In the genomic region with DNA sequence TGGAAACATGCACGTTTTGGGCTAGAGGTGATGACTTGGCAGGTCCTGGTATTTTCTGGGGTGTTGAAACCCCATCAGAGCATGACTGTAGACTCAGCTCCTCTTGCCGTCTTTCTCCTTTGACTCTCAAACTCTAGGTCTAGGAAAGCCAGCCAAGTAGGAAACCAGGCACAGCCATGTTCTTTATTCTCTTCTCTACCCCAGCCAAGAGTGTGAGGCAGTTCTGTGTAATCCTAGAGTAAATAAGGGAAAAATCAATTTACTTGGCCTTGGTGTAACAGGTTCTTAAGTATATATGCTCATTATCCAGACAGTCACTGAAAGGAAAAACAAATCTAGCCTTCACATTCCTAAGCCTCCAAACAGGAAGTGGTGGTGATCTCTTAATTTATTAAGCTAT, we compare ENCODE assay signal across 23 mouse cellular contexts. TPM values are rescaled to one million over a fixed set of nuclear protein-coding genes. Genes with fewer than 3 reads are reported as not detected.
DNase-seq lines count a peak whose midpoint lies in the region; ATAC-seq and TF ChIP-seq lines count a peak whose summit lies in the region.
"Had no signal": no experiment of that assay in that cellular context is flagged by ENCODE, and none has a peak within 500 bp of the region (broad histone marks: within the 10 kb centered on the region; RNA-seq: fewer than 3 reads in every experiment).

No protein-coding gene starts in this region.

- H3K4me2 ChIP-seq in liver, embryonic 11.5 days: no peak overlapping the region
- H3K4me2 ChIP-seq in stomach, postnatal 0 days (replicated peaks; ENCODE audit: low read depth): no peak overlapping the region
- H3K4me2 ChIP-seq: embryonic facial prominence, embryonic 12.5 days; embryonic facial prominence, embryonic 15.5 days; heart, embryonic 11.5 days; hindbrain, embryonic 13.5 days had no signal

- WGBS in liver, embryonic 11.5 days: 86% methylated on average over 2 of the region's 2 CpGs
- 52% methylated on average over 2 of the region's 2 CpGs for WGBS in stomach, postnatal 0 days

- no peak overlapping the region for H3K9ac ChIP-seq in liver, embryonic 11.5 days (ENCODE audit: low read depth, low read length)
- no peak overlapping the region for H3K9ac ChIP-seq in stomach, postnatal 0 days (ENCODE audit: low read length)
- H3K9ac ChIP-seq: embryonic facial prominence, embryonic 12.5 days; embryonic facial prominence, embryonic 15.5 days; hindbrain, embryonic 13.5 days had no signal

- H3K27ac ChIP-seq in liver, embryonic 11.5 days (ENCODE audit: low read depth, low read length): peak overlapping the region; percentile 19; the same call in 1 of the 2 replicates
- H3K27ac ChIP-seq in stomach, postnatal 0 days (replicated peaks): peak overlapping the region; percentile 65
- H3K27ac ChIP-seq in gastrocnemius, adult 2 months: no peak overlapping the region
- H3K27ac ChIP-seq: embryonic facial prominence, embryonic 12.5 days; embryonic facial prominence, embryonic 15.5 days; hindbrain, embryonic 10.5 days; hindbrain, embryonic 13.5 days had no signal

- no peak for TF ChIP-seq CTCF in stomach, postnatal 0 days (IDR thresholded peaks at IDR 0.05; ENCODE audit: low read depth)
- TF ChIP-seq CTCF in gastrocnemius, adult 2 months (IDR thresholded peaks at IDR 0.05): no peak

- no peak for ATAC-seq in liver, embryonic 11.5 days (replicated peaks; ENCODE audit: low FRiP score)
- peak; percentile 88 for ATAC-seq in stomach, postnatal 0 days (ENCODE audit: low FRiP score, low TSS enrichment)
- ATAC-seq: CD4-positive, CD25-positive, alpha-beta regulatory T cell, adult 4 months; forebrain, embryonic 14.5 days; hindbrain, embryonic 16.5 days; Patski had no signal

- intact Hi-C loops in heart, postnatal 36 days (cut with DNase I): loop anchor here (2.0 kb wide), 1 partner anchor 149 kb away; no protein-coding TSS in a partner anchor
- intact Hi-C loops in gastrocnemius, adult 2 months (cut with DNase I): loop anchor here (10.0 kb wide), 1 partner anchor 211 kb away; no protein-coding TSS in a partner anchor

- DNase-seq in liver, embryonic 11.5 days (ENCODE audit: low spot score): no peak
- DNase-seq in liver (no peak), adipocyte (ENCODE audit: low spot score) (peak; percentile 80)
- peak; percentile 25 for DNase-seq in stomach, postnatal 0 days (ENCODE audit: low spot score)
- no peak for DNase-seq in heart, postnatal 36 days
- no peak for DNase-seq in gastrocnemius, adult 2 months
- DNase-seq: adrenal gland, adult 2 months; adrenal gland, postnatal 14 days; cerebellum, adult 11 months; cerebellum, adult 2 months; cerebellum, adult 9-11 months; cerebellum, postnatal 25 days; gastrocnemius, postnatal 14 days; heart, adult 11 months had no signal

- no peak overlapping the region for H3K4me3 ChIP-seq in liver, embryonic 11.5 days (ENCODE audit: low read depth, low read length)
- H3K4me3 ChIP-seq in stomach, postnatal 0 days (ENCODE audit: low read depth, low read length): no peak overlapping the region
- H3K4me3 ChIP-seq in gastrocnemius, adult 2 months: no peak overlapping the region
- H3K4me3 ChIP-seq: embryonic facial prominence, embryonic 12.5 days; embryonic facial prominence, embryonic 15.5 days; hindbrain, embryonic 10.5 days; hindbrain, embryonic 13.5 days had no signal

- H3K4me1 ChIP-seq in liver, embryonic 11.5 days (replicated peaks; ENCODE audit: control insufficient read depth, insufficient read depth, low read length): peaks cover 8% of the 10 kb centered on the region
- H3K4me1 ChIP-seq in stomach, postnatal 0 days (replicated peaks; ENCODE audit: control insufficient read depth, insufficient read depth): no peaks in the 10 kb centered on the region
- H3K4me1 ChIP-seq: embryonic facial prominence, embryonic 12.5 days; embryonic facial prominence, embryonic 15.5 days; hindbrain, embryonic 10.5 days; hindbrain, embryonic 13.5 days had no signal

- H3K36me3 ChIP-seq in liver, embryonic 11.5 days (ENCODE audit: control insufficient read depth, insufficient read depth, low read length): peaks cover 70% of the 10 kb centered on the region
- peaks cover 43% of the 10 kb centered on the region for H3K36me3 ChIP-seq in stomach, postnatal 0 days (ENCODE audit: control insufficient read depth, insufficient read depth, low read length)

- no peaks in the 10 kb centered on the region; the same call in 1 of the 2 replicates for H3K9me3 ChIP-seq in liver, embryonic 11.5 days (ENCODE audit: control insufficient read depth, low read length)
- H3K9me3 ChIP-seq in stomach, postnatal 0 days (ENCODE audit: control insufficient read depth, low read length): no peaks in the 10 kb centered on the region
- H3K9me3 ChIP-seq: embryonic facial prominence, embryonic 12.5 days; embryonic facial prominence, embryonic 15.5 days; hindbrain, embryonic 10.5 days; hindbrain, embryonic 13.5 days had no signal

- TF ChIP-seq EP300 in stomach, postnatal 0 days (optimal IDR thresholded peaks at IDR 0.05): no peak

- no peaks in the 10 kb centered on the region for H3K27me3 ChIP-seq in liver, embryonic 11.5 days (replicated peaks; ENCODE audit: control insufficient read depth, insufficient read depth, low read length)
- H3K27me3 ChIP-seq in stomach, postnatal 0 days (ENCODE audit: control insufficient read depth, insufficient read depth, low read length): no peaks in the 10 kb centered on the region
- H3K27me3 ChIP-seq: embryonic facial prominence, embryonic 12.5 days; embryonic facial prominence, embryonic 15.5 days; hindbrain, embryonic 13.5 days; Patski had no signal

RNA-seq across cellular contexts. Expression of a gene that starts 17.7 kb away (rescaled TPM):
- 27.3 and 29.4 TPM in 2 replicates for polyA plus RNA-seq in liver, embryonic 11.5 days (2014; fragmentation: Nextera tagmentation; extraction: Ambion mirVana)
- 14.6 and 15.7 TPM in 2 replicates for polyA plus RNA-seq in stomach, postnatal 0 days (2015; fragmentation: Nextera tagmentation; extraction: Ambion mirVana)
- total RNA-seq in heart, postnatal 36 days (2021): 10 to 100 TPM; 27.4 to 29.7 TPM
- 10 to 100 TPM; 16.3 to 18.7 TPM for total RNA-seq in gastrocnemius, adult 2 months (2021)

RNA-seq across cellular contexts. Expression of a gene that starts 30.1 kb away (rescaled TPM):
- 3.0 and 3.3 TPM in 2 replicates for polyA plus RNA-seq in liver, embryonic 11.5 days (2014; fragmentation: Nextera tagmentation; extraction: Ambion mirVana)
- polyA plus RNA-seq in stomach, postnatal 0 days (2015; fragmentation: Nextera tagmentation; extraction: Ambion mirVana): 0.53 and 0.57 TPM in 2 replicates
- under 1 TPM; 0.19 to 0.44 TPM for total RNA-seq in heart, postnatal 36 days (2021)
- under 1 TPM; 0.17 to 0.23 TPM for total RNA-seq in gastrocnemius, adult 2 months (2021)

Comparison
In these comparisons a context has a peak if more than half of its experiments do, and no peak if none do; other contexts are left out.
1. DNase-seq: peak in adipocyte (single experiment) and stomach, postnatal 0 days (single experiment); none in liver, embryonic 11.5 days (single experiment), liver (single experiment), heart, postnatal 36 days (0 of 2) and gastrocnemius, adult 2 months (single experiment).